Mouse (Mus musculus) stomach, postnatal 0 days (tissue): Measurements from ENCODE around the gene Epb42.

Source experiments
- CTCF ChIP-seq: IDR thresholded peaks from 2 replicates; pipeline ENCODE4 v1.5.1; 2016; ENCODE audit warnings: antibody characterized with exemption, low read depth, mild to moderate bottlenecking, moderate library complexity
- EP300 ChIP-seq: optimal IDR thresholded peaks from 2 replicates; pipeline ENCODE3; 2016; ENCODE audit warnings: antibody characterized with exemption

DNA sequence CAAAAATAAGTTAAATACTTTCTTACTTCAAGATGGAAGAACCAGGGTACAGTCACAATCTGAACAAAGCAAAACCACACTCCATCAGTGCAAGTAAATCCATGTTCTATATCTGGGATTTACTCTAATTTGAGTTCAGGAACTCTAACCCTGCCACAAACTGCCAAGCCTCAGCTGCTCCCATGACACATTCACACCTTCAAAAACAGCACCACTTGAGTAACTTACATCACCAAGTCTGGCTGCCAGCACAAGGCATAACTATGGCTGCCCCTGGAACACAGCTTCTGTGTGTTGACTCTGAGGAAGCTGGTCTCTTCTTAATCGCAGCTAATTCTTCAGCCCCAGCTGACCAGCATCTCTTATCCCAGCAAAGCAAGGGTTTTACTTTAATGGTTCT lies 19.7 kb downstream of the Epb42 start:
- no peak for TF ChIP-seq CTCF
- TF ChIP-seq EP300 = no peak
